Mouse (Mus musculus): ENCODE measurements around the gene Prpf4b.
"Not testable (repeated sequence)": the region's sequence is repeated elsewhere in the genome, so short reads cannot be mapped to it uniquely, and the experiment has no call there.

Prpf4b gene

DNA sequence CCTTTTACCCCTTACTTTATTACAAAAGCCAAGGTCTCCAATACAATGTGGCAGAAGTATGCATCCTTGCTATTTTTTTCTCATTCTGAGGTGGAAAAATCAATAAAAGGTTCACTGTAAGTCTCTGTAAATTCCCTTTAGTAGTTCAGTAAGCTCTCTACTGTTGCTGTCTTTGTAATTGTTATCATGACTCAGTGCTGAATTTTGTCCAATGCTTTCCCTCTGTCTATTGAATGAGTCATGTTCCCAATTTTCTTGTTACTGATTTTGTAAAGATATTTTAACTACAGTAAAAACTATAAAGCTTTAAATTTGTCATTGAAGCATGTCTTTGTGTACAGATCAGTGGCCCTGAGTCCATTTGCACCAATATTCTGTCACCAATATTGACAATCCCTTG is 67.3 kb downstream of the Prpf4b start:
- DNase-seq = no peak

GRCm38 (mm10) chr13:34951437-34951836 is 76.3 kb downstream of the Prpf4b start:
- DNase-seq = not testable (repeated sequence)

Data from cerebellum, postnatal 14 days (tissue).